Mouse (Mus musculus) intestine, postnatal 0 days (tissue): ENCODE data around the gene Neo1. TPM values are rescaled to one million over a fixed set of nuclear protein-coding genes. Genes with fewer than 3 reads are reported as not detected.

Experiments used
- ATAC-seq: fragments of 200-750 bp; cut with Nextera tagmentation; 2 replicates; pipeline ENCODE4 v1.8.0; 2017; ENCODE audit warnings: mild to moderate bottlenecking, moderate TSS enrichment, moderate library complexity
- H3K27ac ChIP-seq: fragments of 300-500 bp; sonication (generic); 2 replicates; pipeline ENCODE4 v1.5.1; 2014; ENCODE audit warnings: mild to moderate bottlenecking, low read depth, low read length, moderate library complexity
- H3K27me3 ChIP-seq: fragments of 300-500 bp; sonication (generic); replicated peaks from 2 replicates; pipeline ENCODE4 v1.6.1; 2014; ENCODE audit warnings: low read length, mixed read lengths; ENCODE audit not compliant: control insufficient read depth, insufficient read depth
- H3K36me3 ChIP-seq: fragments of 300-500 bp; sonication (generic); 2 replicates; pipeline ENCODE4 v1.6.1; 2014; ENCODE audit warnings: mild to moderate bottlenecking, moderate library complexity; ENCODE audit not compliant: control insufficient read depth, insufficient read depth
- H3K4me1 ChIP-seq: fragments of 300-500 bp; sonication (generic); replicated peaks from 2 replicates; pipeline ENCODE4 v1.6.1; 2014; ENCODE audit warnings: antibody characterized with exemption, low read length, mixed read lengths; ENCODE audit not compliant: control insufficient read depth, insufficient read depth
- H3K4me2 ChIP-seq: fragments of 300-500 bp; sonication (generic); replicated peaks from 2 replicates; pipeline ENCODE4 v1.6.1; 2014; ENCODE audit warnings: low read depth, mild to moderate bottlenecking, moderate library complexity
- H3K4me3 ChIP-seq: fragments of 300-500 bp; sonication (generic); 2 replicates; pipeline ENCODE4 v1.5.1; 2014; ENCODE audit warnings: low read depth, low read length
- H3K9ac ChIP-seq: fragments of 300-500 bp; sonication (generic); 2 replicates; pipeline ENCODE4 v1.6.1; 2014; ENCODE audit warnings: mild to moderate bottlenecking, low read depth, low read length
- H3K9me3 ChIP-seq: fragments of 300-500 bp; sonication (generic); 2 replicates; pipeline ENCODE4 v1.6.1; 2016; ENCODE audit warnings: mixed run types; ENCODE audit not compliant: control insufficient read depth
- CTCF ChIP-seq: sonication (generic); IDR thresholded peaks from 2 replicates; pipeline ENCODE4 v1.5.1; 2016; ENCODE audit warnings: low read depth, mild to moderate bottlenecking, control low read depth, antibody characterized with exemption, moderate library complexity
- WGBS: fragments of 180-500 bp; shearing (Covaris S2); extraction: QIAGEN DNeasy Blood & Tissue Kit; methylation state at CpG from one replicate; pipeline ENCODE4 v1.1.7; 2014; 5-methylcytosine and 5-hydroxymethylcytosine counted together
- polyA plus RNA-seq: library from polyadenylated mRNA; unstranded; fragments of >200 nt; fragmentation: Nextera tagmentation; extraction: Ambion mirVana; gene quantifications from 2 replicates; pipeline ENCODE4 v1.2.1, GENCODE M21; 2015

Neo1 gene
- polyA plus RNA-seq, 1 experiment from 2014 or later, result 8.3 TPM

DNA sequence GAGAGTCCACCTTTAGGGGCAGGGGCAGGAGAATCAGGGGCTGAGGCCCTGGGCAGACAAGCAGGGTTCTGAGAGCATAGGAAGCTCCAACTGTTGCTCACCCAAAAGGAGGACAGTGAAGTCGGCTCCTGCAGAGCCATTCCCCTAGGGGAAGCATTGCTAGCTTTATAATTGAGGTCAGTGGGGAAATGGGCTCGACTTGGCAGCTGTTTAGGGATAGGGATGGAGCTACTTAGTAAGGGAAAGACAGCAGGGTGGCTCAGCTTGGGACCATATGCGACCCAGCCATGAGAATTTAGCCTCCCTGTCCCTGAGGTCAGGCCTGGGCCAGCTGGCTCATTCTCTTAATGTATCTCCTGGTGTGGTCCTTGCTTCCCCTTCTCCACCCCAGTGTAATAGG is 181.3 kb downstream of the Neo1 start:
- Histone ChIP-seq H3K4me2 (no peak overlapping the region), H3K9ac (no peak overlapping the region), H3K4me3 (no peak overlapping the region), H3K27ac (no peak overlapping the region), H3K9me3 (no peaks in the 10 kb centered on the region), H3K27me3 (no peaks in the 10 kb centered on the region; the same call in 1 of the 2 replicates), H3K36me3 (no peaks in the 10 kb centered on the region), H3K4me1 (no peaks in the 10 kb centered on the region)
- no peak for ATAC-seq
- WGBS, result 72% methylated on average over 3 of the region's 3 CpGs
- TF ChIP-seq CTCF, result no peak

DNA sequence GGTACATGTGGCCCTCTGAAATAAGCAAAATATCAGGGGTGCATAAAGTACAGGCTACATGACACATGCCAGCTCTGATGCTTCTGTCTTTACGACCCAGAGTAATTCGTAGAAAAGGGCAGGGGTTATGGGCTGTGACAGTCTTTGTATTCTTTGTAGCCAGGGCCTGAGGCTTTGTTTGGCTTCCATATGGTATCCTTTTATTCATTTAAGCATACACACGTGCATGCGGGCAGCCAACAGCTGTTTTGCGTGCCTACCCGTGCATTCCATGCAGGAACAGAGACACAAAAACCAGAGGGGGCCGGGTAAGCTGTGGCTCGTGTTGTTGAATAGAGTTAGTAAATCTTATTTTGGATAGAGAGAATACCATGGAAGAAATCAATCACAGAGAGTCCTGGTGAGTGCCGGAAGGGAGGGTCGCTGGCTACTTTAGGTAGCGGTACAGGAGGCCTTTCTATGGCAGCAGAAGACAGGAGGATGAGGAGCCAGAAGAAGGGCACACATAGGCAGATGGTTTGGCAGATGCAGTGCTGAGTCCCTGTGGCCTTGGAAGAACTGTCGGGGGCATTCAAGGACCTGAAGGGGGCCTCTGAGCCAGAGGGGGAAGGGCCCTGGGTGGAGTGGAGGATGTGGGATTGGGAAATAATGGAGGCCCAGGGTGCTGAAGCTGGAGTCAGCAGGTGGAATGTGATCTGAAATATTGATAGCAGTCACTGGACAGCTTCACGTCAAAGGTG is 186.5 kb downstream of the Neo1 start:
- H3K9ac ChIP-seq, result no peak overlapping the region
- no peak for ATAC-seq
- H3K36me3 ChIP-seq, result no peaks in the 10 kb centered on the region
- no peaks in the 10 kb centered on the region for H3K27me3 ChIP-seq
- 70% methylated on average over 13 of the region's 13 CpGs for WGBS
- H3K4me2 ChIP-seq, result no peak overlapping the region
- no peak for TF ChIP-seq CTCF
- no peak overlapping the region for H3K4me3 ChIP-seq
- no peak overlapping the region for H3K27ac ChIP-seq
- no peaks in the 10 kb centered on the region for H3K9me3 ChIP-seq
- no peaks in the 10 kb centered on the region for H3K4me1 ChIP-seq

DNA sequence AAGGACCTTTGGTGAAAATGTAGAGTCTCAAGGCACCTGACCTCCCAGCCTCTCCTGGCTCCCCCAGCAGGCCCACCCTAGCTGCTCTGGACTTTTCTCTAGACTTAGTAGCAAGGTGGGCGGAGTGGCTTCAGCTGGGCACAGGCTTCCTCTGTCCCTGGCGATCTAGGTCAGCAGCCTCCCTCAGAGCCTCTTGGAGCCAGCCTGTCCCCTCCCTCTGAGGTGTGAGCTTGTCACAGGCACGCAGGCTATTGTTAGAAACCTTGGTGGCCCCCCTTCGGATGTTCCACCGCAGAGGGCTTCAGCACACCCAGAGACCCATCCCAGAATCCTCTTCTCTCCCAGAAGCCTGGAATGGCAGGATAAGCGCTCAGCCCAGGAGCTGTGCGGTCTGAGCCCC is 188.6 kb downstream of the Neo1 start:
- ATAC-seq, result no peak
- Histone ChIP-seq H3K9me3 (no peaks in the 10 kb centered on the region), H3K9ac (no peak overlapping the region), H3K4me3 (no peak overlapping the region), H3K4me2 (no peak overlapping the region), H3K36me3 (no peaks in the 10 kb centered on the region), H3K27ac (no peak overlapping the region), H3K4me1 (no peaks in the 10 kb centered on the region), H3K27me3 (no peaks in the 10 kb centered on the region)
- WGBS, result 62% methylated on average over 7 of the region's 7 CpGs
- no peak for TF ChIP-seq CTCF

DNA sequence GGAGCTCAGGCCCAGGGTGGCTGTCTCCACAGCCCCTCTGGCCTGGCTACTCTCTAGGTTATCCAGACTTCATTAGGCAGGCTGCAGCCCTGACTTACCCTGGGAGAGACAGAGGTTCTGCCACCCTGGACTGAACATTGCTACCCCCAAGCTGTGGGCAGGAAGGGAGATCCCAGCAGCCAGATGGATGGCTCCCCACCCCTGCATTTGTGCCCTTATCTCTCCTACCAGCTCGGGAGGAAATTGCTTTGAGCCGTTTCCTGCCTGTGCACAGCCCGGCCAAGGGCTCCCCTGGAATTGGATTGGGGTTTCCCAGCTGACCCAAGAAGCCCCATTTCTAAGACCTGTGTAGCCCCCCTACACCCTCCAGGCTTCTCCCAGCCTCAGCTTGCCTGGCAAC is 189.2 kb downstream of the Neo1 start:
- H3K9me3 ChIP-seq, result no peaks in the 10 kb centered on the region
- WGBS, result 29% methylated on average over 3 of the region's 3 CpGs
- no peak overlapping the region for H3K9ac ChIP-seq
- TF ChIP-seq CTCF, result no peak
- no peak overlapping the region for H3K4me3 ChIP-seq
- H3K27me3 ChIP-seq, result no peaks in the 10 kb centered on the region
- no peaks in the 10 kb centered on the region for H3K36me3 ChIP-seq
- ATAC-seq, result no peak
- H3K27ac ChIP-seq, result no peak overlapping the region
- H3K4me2 ChIP-seq, result no peak overlapping the region
- H3K4me1 ChIP-seq, result no peaks in the 10 kb centered on the region

DNA sequence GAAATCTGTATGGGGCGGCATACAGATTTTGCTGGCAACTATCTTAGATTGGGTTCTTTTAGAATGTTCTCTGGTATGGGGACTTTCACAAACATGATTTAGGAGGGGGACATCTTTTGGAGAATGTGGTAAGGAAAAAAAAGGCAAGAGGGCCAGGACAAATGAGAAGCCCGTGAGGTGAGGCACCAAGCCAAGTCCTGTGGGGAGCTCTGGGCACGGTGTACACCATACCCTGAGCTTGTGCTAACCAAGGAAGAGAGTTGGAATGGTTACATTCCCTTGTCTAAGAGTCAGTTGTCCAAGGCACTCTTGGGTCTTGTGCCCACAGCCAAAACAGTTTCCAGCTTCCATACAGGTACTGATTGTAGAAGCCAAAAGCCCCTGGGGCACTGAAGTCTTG is 191.6 kb downstream of the Neo1 start:
- H3K4me1 ChIP-seq, result no peaks in the 10 kb centered on the region
- 88% methylated on average over 3 of the region's 3 CpGs for WGBS
- H3K36me3 ChIP-seq, result no peaks in the 10 kb centered on the region
- no peak overlapping the region for H3K27ac ChIP-seq
- no peak overlapping the region for H3K9ac ChIP-seq
- no peaks in the 10 kb centered on the region for H3K27me3 ChIP-seq
- TF ChIP-seq CTCF, result no peak
- no peak overlapping the region for H3K4me2 ChIP-seq
- H3K9me3 ChIP-seq, result no peaks in the 10 kb centered on the region
- no peak overlapping the region for H3K4me3 ChIP-seq
- no peak for ATAC-seq

DNA sequence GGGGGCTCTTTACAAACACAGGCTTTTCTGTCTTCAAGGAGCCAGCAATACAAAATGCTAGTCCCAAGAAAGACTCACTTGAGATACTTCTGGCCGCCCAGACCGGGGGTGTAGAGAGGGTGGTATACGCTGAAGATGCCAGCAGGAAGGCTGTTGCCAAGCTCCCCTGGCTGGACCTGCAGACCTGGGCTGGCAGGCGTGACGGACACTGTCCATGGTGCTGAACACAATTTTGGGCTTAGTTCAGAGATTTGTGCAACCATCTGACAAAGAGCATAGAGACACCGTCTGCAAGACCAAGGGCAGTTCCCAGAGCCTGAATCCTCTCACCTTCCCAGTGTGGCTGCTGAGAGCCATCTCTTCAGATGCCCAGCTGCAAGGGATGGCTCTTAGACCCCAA is 194.6 kb downstream of the Neo1 start:
- no peaks in the 10 kb centered on the region for H3K36me3 ChIP-seq
- H3K27me3 ChIP-seq, result no peaks in the 10 kb centered on the region
- no peak overlapping the region for H3K9ac ChIP-seq
- no peaks in the 10 kb centered on the region for H3K9me3 ChIP-seq
- H3K4me3 ChIP-seq, result no peak overlapping the region
- WGBS, result 14% methylated on average over 6 of the region's 6 CpGs
- TF ChIP-seq CTCF, result no peak
- H3K27ac ChIP-seq, result no peak overlapping the region
- ATAC-seq, result no peak
- no peak overlapping the region for H3K4me2 ChIP-seq
- H3K4me1 ChIP-seq, result no peaks in the 10 kb centered on the region
